Mouse (Mus musculus) bone marrow macrophage, adult 2 months (primary cell): ENCODE data around the gene Tor1aip1.

ENCODE experiments used
- CTCF ChIP-seq: IDR thresholded peaks from 2 replicates; pipeline ENCODE4 v1.5.1; 2012; ENCODE audit warnings: low read depth, mild to moderate bottlenecking, low read length, moderate library complexity
- POLR2A ChIP-seq: IDR thresholded peaks from 2 replicates; pipeline ENCODE4 v1.6.1; 2012; ENCODE audit warnings: mild to moderate bottlenecking, low read depth, low read length, borderline replicate concordance

GRCm38 (mm10) chr1:156058207-156058606 is 21.9 kb upstream of the Tor1aip1 start:
- no peak for TF ChIP-seq CTCF
- no peak for TF ChIP-seq POLR2A
